Mouse (Mus musculus) limb, embryonic 15.5 days (tissue): ENCODE data around the gene Sept1. TPM values are rescaled to one million over a fixed set of nuclear protein-coding genes. Genes with fewer than 3 reads are reported as not detected.

Experiments used
- ATAC-seq: fragments of 200-750 bp; cut with Nextera tagmentation; 2 replicates; pipeline ENCODE4 v1.8.0; 2017; ENCODE audit warnings: low read depth, moderate TSS enrichment; ENCODE audit not compliant: insufficient number of reproducible peaks, low FRiP score, low TSS enrichment
- H3K27ac ChIP-seq: fragments of 300-500 bp; sonication (generic); 2 replicates; pipeline ENCODE4 v1.5.1; 2015; ENCODE audit warnings: moderate library complexity, mild to moderate bottlenecking, inconsistent platforms
- H3K27me3 ChIP-seq: fragments of 300-500 bp; sonication (generic); 2 replicates; pipeline ENCODE4 v1.6.1; 2015; ENCODE audit warnings: inconsistent platforms
- H3K36me3 ChIP-seq: fragments of 300-500 bp; sonication (generic); 2 replicates; pipeline ENCODE4 v1.6.1; 2015; ENCODE audit warnings: inconsistent platforms
- H3K4me1 ChIP-seq: fragments of 300-500 bp; sonication (generic); 2 replicates; pipeline ENCODE4 v1.6.1; 2015; ENCODE audit warnings: inconsistent platforms
- H3K4me2 ChIP-seq: fragments of 300-500 bp; sonication (generic); 2 replicates; pipeline ENCODE4 v1.6.1; 2015; ENCODE audit warnings: mild to moderate bottlenecking, inconsistent platforms
- H3K4me3 ChIP-seq: fragments of 300-500 bp; sonication (generic); 2 replicates; pipeline ENCODE4 v1.5.1; 2015; ENCODE audit warnings: mild to moderate bottlenecking, inconsistent platforms
- H3K9ac ChIP-seq: fragments of 300-500 bp; sonication (generic); 2 replicates; pipeline ENCODE4 v1.6.1; 2015; ENCODE audit warnings: inconsistent platforms
- H3K9me3 ChIP-seq: fragments of 300-500 bp; sonication (generic); 2 replicates; pipeline ENCODE4 v1.6.1; 2016; ENCODE audit warnings: inconsistent platforms
- WGBS: fragments of 180-500 bp; shearing (Covaris S2); methylation state at CpG from one replicate; pipeline ENCODE4 v1.1.7; 2015; 5-methylcytosine and 5-hydroxymethylcytosine counted together
- polyA plus RNA-seq: library from polyadenylated mRNA; unstranded; fragments of >200 nt; fragmentation: Nextera tagmentation; extraction: Ambion mirVana; gene quantifications from 2 replicates; pipeline ENCODE4 v1.2.1, GENCODE M21; 2015

Sept1 gene
- 19.6 and 22.7 TPM in 2 replicates for polyA plus RNA-seq

GRCm38 (mm10) chr7:127232622-127233367, at the start of gene Sept1, which contains the start of gene Zfp553:
TSS of gene Sept1 (minus strand) at chr7:127233130.
TSS of gene Zfp553 (plus strand) at chr7:127233061.
- H3K27me3 ChIP-seq: no peaks in the 10 kb centered on the region
- H3K4me3 ChIP-seq: peak within 1 kb of the TSS; percentile 96
- peak within 1 kb of the TSS; percentile 64 for H3K4me2 ChIP-seq
- WGBS: under 1% methylated on average over 64 of the region's 64 CpGs
- H3K36me3 ChIP-seq: peaks cover 48% of the 10 kb centered on the region
- peaks cover 34% of the 10 kb centered on the region for H3K4me1 ChIP-seq
- peak; percentile 90 for ATAC-seq
- peak within 1 kb of the TSS; percentile 95 for H3K9ac ChIP-seq
- H3K9me3 ChIP-seq: no peaks in the 10 kb centered on the region
- peak within 1 kb of the TSS; percentile 97 for H3K27ac ChIP-seq

- no peaks in the 10 kb centered on the region for H3K36me3 ChIP-seq
- no peak overlapping the region for H3K27ac ChIP-seq
- 90% methylated on average over 2 of the region's 2 CpGs for WGBS
- H3K9me3 ChIP-seq: no peaks in the 10 kb centered on the region
- H3K9ac ChIP-seq: no peak overlapping the region
- H3K4me1 ChIP-seq: no peaks in the 10 kb centered on the region
- H3K4me2 ChIP-seq: no peak overlapping the region
- no peak for ATAC-seq
- no peak overlapping the region for H3K4me3 ChIP-seq
- no peaks in the 10 kb centered on the region for H3K27me3 ChIP-seq
Observed at GRCm38 (mm10) chr7:127282190-127282589, 49.3 kb upstream of the Sept1 start.

- Histone ChIP-seq H3K4me1 (no peaks in the 10 kb centered on the region), H3K9ac (no peak overlapping the region)
- ATAC-seq: no peak
Observed at GRCm38 (mm10) chr7:127281114-127281513, 48.2 kb upstream of the Sept1 start.

GRCm38 (mm10) chr7:127280092-127280491, 47.2 kb upstream of the Sept1 start:
- no peak for ATAC-seq
- Histone ChIP-seq H3K4me3 (no peak overlapping the region), H3K4me2 (no peak overlapping the region), H3K27me3 (no peaks in the 10 kb centered on the region), H3K9me3 (no peaks in the 10 kb centered on the region), H3K36me3 (no peaks in the 10 kb centered on the region), H3K4me1 (no peaks in the 10 kb centered on the region), H3K9ac (no peak overlapping the region), H3K27ac (no peak overlapping the region)
- 73% methylated on average over 3 of the region's 3 CpGs for WGBS

More at GRCm38 (mm10) chr7:127281114-127281513, 48.2 kb upstream of the Sept1 start:
- Histone ChIP-seq H3K27ac (no peak overlapping the region), H3K4me2 (no peak overlapping the region), H3K9me3 (no peaks in the 10 kb centered on the region), H3K36me3 (no peaks in the 10 kb centered on the region), H3K27me3 (no peaks in the 10 kb centered on the region), H3K4me3 (no peak overlapping the region)
- WGBS: 65% methylated on average over 4 of the region's 4 CpGs

GRCm38 (mm10) chr7:127278311-127278710, 45.4 kb upstream of the Sept1 start:
- Histone ChIP-seq H3K27ac (no peak overlapping the region), H3K36me3 (no peaks in the 10 kb centered on the region), H3K27me3 (no peaks in the 10 kb centered on the region), H3K4me2 (no peak overlapping the region), H3K9ac (no peak overlapping the region), H3K4me3 (no peak overlapping the region), H3K9me3 (no peaks in the 10 kb centered on the region), H3K4me1 (peaks cover 5% of the 10 kb centered on the region; the same call in 1 of the 2 replicates)
- WGBS: 25% methylated on average over 8 of the region's 8 CpGs
- ATAC-seq: 0 out of 2 replicates have a peak, but pooled peaks have one; percentile 38

- WGBS: 50% methylated on average over 5 of the region's 5 CpGs
- Histone ChIP-seq H3K4me1 (peaks cover 16% of the 10 kb centered on the region), H3K9ac (no peak overlapping the region), H3K27ac (no peak overlapping the region), H3K27me3 (no peaks in the 10 kb centered on the region), H3K4me2 (no peak overlapping the region), H3K4me3 (no peak overlapping the region), H3K36me3 (peaks cover 3% of the 10 kb centered on the region), H3K9me3 (no peaks in the 10 kb centered on the region)
- no peak for ATAC-seq
Observed at GRCm38 (mm10) chr7:127276519-127276961, 43.6 kb upstream of the Sept1 start.

- H3K27ac ChIP-seq: peak within 1 kb of the TSS; percentile 90
- H3K36me3 ChIP-seq: peaks cover 20% of the 10 kb centered on the region
- H3K4me1 ChIP-seq: peaks cover 16% of the 10 kb centered on the region
- ATAC-seq: peak; percentile 71
- H3K27me3 ChIP-seq: no peaks in the 10 kb centered on the region
- no peaks in the 10 kb centered on the region for H3K9me3 ChIP-seq
- 2% methylated on average over 39 of the region's 39 CpGs for WGBS
- peak within 1 kb of the TSS; percentile 96 for H3K4me3 ChIP-seq
- H3K4me2 ChIP-seq: peak within 1 kb of the TSS; percentile 91
- peak within 1 kb of the TSS; percentile 96 for H3K9ac ChIP-seq
Observed at GRCm38 (mm10) chr7:127273925-127274789, 41.2 kb upstream of the Sept1 start, which contains the start of gene Sephs2. TSS of gene Sephs2 (minus strand) at chr7:127274055.

- H3K4me1 ChIP-seq: peaks cover 16% of the 10 kb centered on the region
- H3K4me2 ChIP-seq: peak overlapping the region; percentile 91
- peak overlapping the region; percentile 96 for H3K9ac ChIP-seq
- H3K27ac ChIP-seq: peak overlapping the region; percentile 90
- H3K9me3 ChIP-seq: no peaks in the 10 kb centered on the region
- peaks cover 23% of the 10 kb centered on the region for H3K36me3 ChIP-seq
- H3K4me3 ChIP-seq: peak overlapping the region; percentile 96
- 0 out of 2 replicates have a peak, but pooled peaks have one; percentile 46 for ATAC-seq
- WGBS: 15% methylated on average over 50 of the region's 50 CpGs
- no peaks in the 10 kb centered on the region for H3K27me3 ChIP-seq
Observed at GRCm38 (mm10) chr7:127273118-127273923, 40.4 kb upstream of the Sept1 start.

- 96% methylated on average over 15 of the region's 15 CpGs for WGBS
- no peak overlapping the region for H3K9ac ChIP-seq
- peak overlapping the region; percentile 96; the same call in 1 of the 2 replicates for H3K4me3 ChIP-seq
Observed at GRCm38 (mm10) chr7:127272566-127272965, 39.6 kb upstream of the Sept1 start.

GRCm38 (mm10) chr7:127271093-127271492, 38.2 kb upstream of the Sept1 start:
- H3K27me3 ChIP-seq: no peaks in the 10 kb centered on the region
- H3K27ac ChIP-seq: no peak overlapping the region
- 93% methylated on average over 4 of the region's 4 CpGs for WGBS
- no peak for ATAC-seq
- no peak overlapping the region for H3K9ac ChIP-seq
- H3K4me3 ChIP-seq: no peak overlapping the region
- H3K4me2 ChIP-seq: no peak overlapping the region
- H3K36me3 ChIP-seq: peaks cover 23% of the 10 kb centered on the region
- H3K4me1 ChIP-seq: peaks cover 16% of the 10 kb centered on the region
- no peaks in the 10 kb centered on the region for H3K9me3 ChIP-seq

More at GRCm38 (mm10) chr7:127272566-127272965, 39.6 kb upstream of the Sept1 start:
- Histone ChIP-seq H3K27ac (no peak overlapping the region), H3K4me1 (peaks cover 16% of the 10 kb centered on the region), H3K36me3 (peaks cover 23% of the 10 kb centered on the region), H3K27me3 (no peaks in the 10 kb centered on the region), H3K9me3 (no peaks in the 10 kb centered on the region), H3K4me2 (no peak overlapping the region)
- ATAC-seq: no peak

GRCm38 (mm10) chr7:127270666-127271065, 37.7 kb upstream of the Sept1 start:
- Histone ChIP-seq H3K4me2 (no peak overlapping the region), H3K4me3 (no peak overlapping the region), H3K9me3 (no peaks in the 10 kb centered on the region), H3K27me3 (no peaks in the 10 kb centered on the region), H3K9ac (no peak overlapping the region), H3K27ac (no peak overlapping the region), H3K36me3 (peaks cover 23% of the 10 kb centered on the region), H3K4me1 (peaks cover 16% of the 10 kb centered on the region)
- WGBS: 91% methylated on average over 5 of the region's 5 CpGs
- no peak for ATAC-seq
